Mouse (Mus musculus): ENCODE data around the gene Epha4.

The Epha4 gene

DNA sequence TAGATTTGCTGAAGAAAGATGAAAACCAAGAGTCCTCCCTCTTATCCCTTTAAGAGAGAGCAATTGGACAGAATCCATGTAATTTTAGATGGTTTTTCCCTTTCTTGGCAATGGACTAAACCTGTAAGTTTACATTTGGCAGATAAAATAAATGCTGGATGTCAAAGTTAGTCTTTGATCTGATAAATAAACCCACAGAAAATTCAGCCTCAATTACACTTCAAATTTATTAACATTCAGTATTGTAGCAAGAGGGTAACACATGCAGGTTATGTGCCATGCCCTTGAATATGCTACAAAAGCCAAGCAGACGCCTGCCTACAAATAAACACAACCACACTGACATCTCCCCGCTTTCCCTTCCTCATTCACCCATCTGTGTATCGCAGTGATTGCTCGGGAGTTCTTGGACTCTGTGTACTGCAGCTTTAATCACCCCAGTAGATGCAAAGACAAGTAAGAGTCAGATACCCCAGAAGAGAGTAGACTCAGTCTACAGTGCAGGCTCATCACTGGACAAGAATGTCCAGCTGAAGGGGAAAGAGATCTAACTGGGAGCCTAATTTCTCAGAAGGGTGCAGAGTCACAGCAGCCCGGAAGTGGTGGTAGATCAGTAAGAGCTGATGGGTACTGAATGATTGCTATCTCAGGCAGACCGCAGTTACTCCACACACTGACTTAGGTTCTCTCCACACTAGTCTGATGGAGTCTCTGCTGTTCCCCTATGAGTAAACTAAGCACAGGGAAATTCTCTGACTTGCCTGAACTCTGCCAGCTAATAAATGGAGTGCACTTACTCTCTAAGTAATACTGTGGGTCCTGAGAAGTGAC lies 29.9 kb downstream of the Epha4 start:
- no peak for DNase-seq (ENCODE audit: low spot score)

DNA sequence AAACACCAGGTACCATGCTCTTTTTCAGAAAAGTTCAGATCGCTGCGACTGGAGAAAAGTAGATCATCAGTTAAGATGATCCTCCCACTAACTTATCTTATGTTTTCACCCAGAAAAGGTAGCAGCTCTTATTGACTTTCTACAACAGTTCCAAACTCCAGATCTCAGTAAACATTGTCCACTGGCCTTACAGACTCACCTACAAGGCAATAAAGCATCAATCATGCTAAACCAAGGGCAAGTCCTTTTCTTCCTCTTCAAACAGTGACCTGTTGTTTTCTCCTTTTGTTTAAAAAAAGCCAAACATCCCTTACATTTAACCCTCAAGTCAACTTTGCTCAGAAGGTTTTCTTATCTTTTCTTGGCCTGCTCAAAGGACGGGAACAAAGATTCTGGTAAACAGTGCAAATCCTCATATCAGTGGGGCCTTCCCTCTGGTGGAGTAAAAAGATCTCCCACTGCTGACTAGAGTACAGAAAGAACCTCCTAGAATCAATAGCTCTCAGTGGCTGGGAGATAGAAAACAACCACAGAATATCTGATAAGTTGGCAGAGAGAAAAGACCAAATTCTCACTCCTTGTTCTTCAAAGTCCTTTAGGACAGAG lies 39.0 kb downstream of the Epha4 start:
- DNase-seq (ENCODE audit: low spot score): no peak

GRCm38 (mm10) chr1:77473446-77474376 lies 41.2 kb downstream of the Epha4 start:
- no peak for DNase-seq (ENCODE audit: low spot score)

- no peak for DNase-seq (ENCODE audit: low spot score)
Measured at GRCm38 (mm10) chr1:77472566-77472965, 42.3 kb downstream of the Epha4 start.

DNA sequence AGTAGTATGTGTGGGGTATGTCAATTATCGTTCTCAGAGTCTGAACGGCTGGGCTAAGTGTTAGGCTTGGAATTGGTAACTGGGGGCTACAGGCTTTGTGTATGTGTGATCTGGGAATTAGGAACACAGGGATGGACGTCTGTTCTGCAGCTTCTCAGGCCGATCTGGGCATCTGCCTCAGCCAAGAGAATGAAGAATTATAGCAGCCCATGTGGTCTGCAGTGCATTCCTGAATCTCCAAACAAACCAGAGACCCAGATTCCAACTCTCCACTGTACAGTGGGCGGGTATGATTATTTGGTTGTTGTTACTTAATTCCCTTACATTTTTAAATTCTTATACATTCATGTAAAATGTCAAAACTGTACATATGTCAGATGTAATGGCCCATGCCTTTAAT lies 43.4 kb downstream of the Epha4 start:
- no peak for DNase-seq (ENCODE audit: low spot score)

DNA sequence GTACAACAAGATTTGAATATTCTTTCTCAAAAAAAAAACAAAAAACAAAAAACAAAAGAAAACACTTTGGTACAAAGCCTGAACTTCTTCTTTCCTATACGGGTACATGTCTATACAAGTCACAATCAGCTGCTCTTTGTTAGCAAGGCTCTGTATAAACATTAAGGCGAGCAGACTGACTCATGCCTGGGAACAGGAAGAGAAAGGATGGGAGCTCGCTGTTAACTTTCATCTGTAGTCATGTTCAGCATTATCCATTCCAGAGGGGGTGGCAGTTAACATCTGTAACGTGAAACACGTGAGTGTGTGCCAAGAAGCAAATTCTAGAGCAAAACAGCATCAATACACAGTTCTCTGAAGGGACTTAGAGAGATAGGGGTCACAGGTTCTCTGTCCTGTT lies 43.9 kb downstream of the Epha4 start:
- DNase-seq (ENCODE audit: low spot score): no peak

DNA sequence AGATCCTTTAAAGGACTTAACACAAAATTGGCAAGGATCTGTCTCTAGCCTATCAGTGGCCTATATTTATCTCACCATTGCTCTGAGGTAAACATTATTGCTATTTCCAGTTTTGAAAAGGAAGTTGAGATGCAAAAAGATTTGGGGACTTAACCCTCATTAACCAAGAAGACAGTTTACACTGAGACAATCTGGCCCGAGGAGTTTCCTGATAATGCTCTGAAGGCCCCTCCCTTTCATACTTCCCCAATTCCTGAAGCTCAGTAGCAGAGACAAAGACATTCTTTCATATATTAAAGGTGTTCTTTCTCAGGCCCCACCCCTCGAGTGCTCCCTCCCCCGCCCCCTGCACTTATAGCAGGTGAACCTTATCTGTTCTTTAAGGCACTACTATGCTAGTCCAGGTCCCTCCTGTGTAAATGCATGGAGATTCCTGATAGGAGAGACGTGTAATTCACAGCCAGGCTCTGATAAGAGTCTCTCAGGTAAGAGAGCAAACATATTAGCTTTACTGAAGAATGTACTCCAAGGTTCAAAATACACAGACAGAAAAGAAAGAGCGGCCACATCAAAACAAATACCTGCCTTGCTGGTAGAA lies 46.1 kb downstream of the Epha4 start:
- no peak for DNase-seq (ENCODE audit: low spot score)

DNA sequence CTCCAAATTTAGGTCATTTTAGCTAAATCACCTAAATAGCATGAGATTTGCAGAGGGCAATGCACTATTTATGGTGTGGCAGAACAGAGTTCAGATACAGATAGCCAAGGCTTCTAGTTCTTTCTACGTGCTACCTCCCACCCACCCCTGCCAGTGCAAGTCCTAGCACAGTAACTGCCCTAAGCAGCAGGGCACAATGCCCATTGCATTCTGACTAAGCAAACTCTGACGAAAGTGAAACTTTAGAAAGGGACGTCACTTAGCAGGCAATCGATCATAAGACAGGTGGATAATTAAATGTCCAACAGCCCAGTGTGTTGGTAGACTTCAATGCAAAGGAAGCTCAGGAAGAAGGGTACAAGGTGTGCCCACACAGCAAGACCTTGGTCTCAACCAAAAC lies 49.4 kb downstream of the Epha4 start:
- DNase-seq (ENCODE audit: low spot score): no peak

- DNase-seq (ENCODE audit: low spot score): no peak
Measured at GRCm38 (mm10) chr1:77464108-77464507, 50.8 kb downstream of the Epha4 start.

DNA sequence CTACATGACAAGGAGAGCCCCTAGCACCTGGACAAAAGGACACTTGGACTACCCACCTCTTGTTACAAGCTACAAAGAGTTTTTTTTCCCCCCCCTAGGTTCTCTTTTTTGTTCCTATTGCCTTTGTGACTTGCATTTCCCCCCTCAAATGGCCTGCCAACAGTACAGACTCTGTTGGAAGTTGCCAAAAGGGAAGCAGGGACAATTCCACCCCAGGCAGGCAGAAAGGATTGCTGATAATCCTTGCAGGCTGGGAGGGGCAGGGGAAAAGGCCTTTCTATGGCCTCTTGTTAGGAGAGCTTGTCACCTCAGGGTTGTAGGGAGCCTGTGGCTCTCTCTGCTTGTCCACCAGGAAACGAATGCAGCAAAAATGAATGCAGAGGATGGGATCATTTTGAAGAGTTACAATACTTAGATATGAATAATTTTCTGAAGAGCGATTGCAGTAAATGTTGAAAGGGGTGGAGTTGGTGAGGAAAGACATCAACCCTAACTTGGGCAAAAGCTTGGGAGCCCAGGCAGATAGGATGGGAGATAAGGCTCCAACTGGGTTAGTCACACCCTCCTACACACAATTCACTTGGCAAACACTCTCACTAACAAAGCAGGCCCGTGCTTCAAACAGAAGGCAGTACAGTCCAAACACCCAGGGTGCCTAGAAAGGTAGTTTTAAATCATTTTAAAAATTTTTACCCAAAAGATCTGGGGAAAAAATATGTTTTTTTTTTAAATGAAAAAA lies 52.8 kb downstream of the Epha4 start:
- DNase-seq (ENCODE audit: low spot score): no peak

DNA sequence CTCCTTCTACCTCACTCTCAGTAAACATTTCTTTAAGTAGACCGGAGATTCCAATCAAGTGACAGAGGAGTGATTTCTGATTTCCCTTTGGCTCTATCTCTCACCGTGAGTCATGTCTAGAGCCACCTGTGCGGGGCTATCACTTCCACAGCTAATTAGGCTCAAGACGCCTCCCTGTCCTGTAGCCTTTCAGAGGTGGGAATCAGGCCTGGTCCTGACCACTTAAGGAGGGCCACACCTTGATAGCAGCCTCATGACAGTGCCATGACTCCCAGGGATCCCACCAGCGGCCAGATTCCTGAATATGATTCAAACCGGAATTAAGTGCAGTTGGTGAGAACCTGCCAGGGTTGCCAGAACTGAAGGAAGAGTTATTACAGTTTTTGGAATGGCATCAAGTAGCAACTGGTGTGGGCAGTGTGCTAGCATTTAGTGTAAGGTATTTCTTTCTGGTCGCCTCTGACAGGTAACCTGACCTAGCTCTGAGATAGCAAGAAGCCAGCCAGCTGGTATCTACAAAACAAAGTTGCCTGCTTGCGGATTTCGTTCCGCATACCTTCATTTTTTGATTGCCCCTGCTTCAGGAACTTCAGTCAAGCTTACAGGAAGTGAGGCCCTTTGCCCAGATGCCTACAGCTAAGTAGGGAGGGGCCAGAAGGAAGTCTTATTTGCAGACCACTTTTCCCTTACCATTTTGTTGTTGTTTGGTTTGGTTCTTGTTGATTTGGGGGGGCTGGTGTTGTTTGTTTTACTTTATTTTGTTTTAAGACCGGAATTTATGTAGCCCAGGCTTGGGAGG lies 53.9 kb downstream of the Epha4 start:
- DNase-seq (ENCODE audit: low spot score): no peak

GRCm38 (mm10) chr1:77458751-77459385 lies 56.0 kb downstream of the Epha4 start:
- DNase-seq (ENCODE audit: low spot score): no peak

- no peak for DNase-seq (ENCODE audit: low spot score)
Measured at GRCm38 (mm10) chr1:77457446-77457800, 57.5 kb downstream of the Epha4 start.

DNA sequence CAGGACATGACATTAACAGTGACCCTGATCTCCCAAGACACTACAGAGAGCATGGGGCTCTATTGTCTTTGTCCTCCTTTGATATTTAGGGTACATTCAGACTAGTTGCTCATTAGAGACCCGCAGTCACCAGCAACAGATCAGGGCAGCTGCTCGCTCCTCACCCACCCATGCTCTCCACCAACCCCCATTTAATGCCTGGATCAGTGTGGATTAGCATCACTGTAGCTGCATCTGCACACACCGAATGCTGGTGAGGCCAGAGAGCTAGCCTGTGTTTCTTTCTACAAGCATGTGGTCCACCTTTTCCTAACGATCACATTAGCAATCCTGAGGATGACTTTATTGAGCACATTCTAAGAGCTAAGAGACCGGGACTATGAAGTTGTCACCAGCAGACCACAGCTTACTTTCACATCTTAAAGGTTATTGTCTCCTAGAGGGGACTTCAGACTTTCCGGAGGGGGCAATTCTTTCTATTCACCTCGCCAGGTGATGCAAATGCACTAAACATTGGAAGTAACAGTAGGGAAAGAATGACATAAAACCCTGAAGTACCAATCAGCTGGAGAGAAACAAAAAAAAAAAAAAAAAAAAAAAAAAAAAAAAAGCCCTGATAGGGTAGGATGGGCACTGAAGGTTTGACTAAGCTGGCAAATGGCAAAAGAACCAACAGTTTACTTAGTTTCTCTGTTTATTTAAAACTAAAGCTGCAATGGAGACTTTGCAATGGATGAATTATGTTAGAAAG lies 58.0 kb downstream of the Epha4 start:
- DNase-seq (ENCODE audit: low spot score): no peak

GRCm38 (mm10) chr1:77453811-77454210 lies 61.1 kb downstream of the Epha4 start:
- no peak for DNase-seq (ENCODE audit: low spot score)

- no peak for DNase-seq (ENCODE audit: low spot score)
Measured at GRCm38 (mm10) chr1:77452721-77453120, 62.2 kb downstream of the Epha4 start.

GRCm38 (mm10) chr1:77451541-77451940 lies 63.3 kb downstream of the Epha4 start:
- no peak for DNase-seq (ENCODE audit: low spot score)

GRCm38 (mm10) chr1:77450201-77450600 lies 64.7 kb downstream of the Epha4 start:
- DNase-seq (ENCODE audit: low spot score): no peak

GRCm38 (mm10) chr1:77447061-77447614 lies 67.8 kb downstream of the Epha4 start:
- DNase-seq (ENCODE audit: low spot score): no peak
